Mouse (Mus musculus) cerebellum, adult 2 months (tissue): ENCODE data around the gene Gps1.

Source experiments
- CTCF ChIP-seq: fragments of 200-500 bp; IDR thresholded peaks from 2 replicates; pipeline ENCODE4 v1.5.1; 2011; ENCODE audit warnings: low read depth, mild to moderate bottlenecking, control low read depth, low read length, moderate library complexity, borderline replicate concordance; ENCODE audit not compliant: insufficient read depth
- POLR2A ChIP-seq: fragments of 200-500 bp; IDR thresholded peaks from 2 replicates; pipeline ENCODE4 v1.6.1; 2011; ENCODE audit warnings: low read length, control low read depth, borderline replicate concordance; ENCODE audit not compliant: insufficient read depth

- TF ChIP-seq CTCF (no peak), POLR2A (no peak)
These were observed 35.5 kb downstream of the Gps1 start for GRCm38 (mm10) chr11:120819556-120819955.
